Mouse (Mus musculus) CD4-positive, CD25-positive, alpha-beta regulatory T cell, adult 2 months (primary cell): ENCODE data around the gene Dpp7.
A peak's percentile ranks its signal among the peaks of the same experiment; 100 is the strongest.

Experiments used
- DNase-seq: peaks from one replicate; pipeline ENCODE4 v3.0.0-alpha.2; 2012; ENCODE audit warnings: low read depth, low spot score

Gene Dpp7

DNA sequence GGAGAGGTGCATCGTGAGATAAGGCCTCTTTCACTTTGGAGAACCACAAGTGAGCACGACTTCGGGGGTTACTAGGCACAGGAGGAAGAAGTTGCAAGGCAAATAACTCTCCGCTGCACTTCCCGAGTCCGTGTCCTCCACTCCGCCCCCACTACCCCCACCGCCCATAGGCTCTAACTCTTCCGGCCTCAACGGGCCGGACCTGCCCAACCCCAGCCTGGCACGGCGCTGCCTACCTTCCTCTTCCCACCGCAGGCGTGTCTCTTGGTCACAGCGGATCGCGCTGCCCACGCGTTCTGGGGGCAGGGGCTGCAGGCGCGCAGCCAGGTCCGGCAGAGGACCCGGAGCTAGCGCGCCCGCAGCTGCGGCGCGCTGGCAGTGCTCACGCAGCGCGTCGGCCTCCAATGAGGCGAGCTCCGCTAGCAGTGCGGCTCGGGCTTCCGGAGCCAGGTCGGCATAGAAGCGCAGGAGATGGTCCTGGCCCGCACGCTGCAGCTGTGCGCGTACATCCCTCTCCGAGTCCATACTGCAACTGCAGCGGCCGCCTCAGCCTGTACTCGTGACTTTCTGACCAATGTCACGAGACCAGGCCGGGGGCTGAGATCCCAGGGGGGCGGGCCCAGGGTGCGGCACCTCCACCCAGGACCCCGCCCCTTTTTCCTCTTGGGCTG lies 9.1 kb upstream of the Dpp7 start, which contains the start of gene Uap1l1:
Gene Uap1l1, minus strand, starts transcription at position 592 of the 671 bp plus-strand sequence.
- DNase-seq: peak; percentile 75

- no peak for DNase-seq
Measured at GRCm38 (mm10) chr2:25364761-25365090, 8.6 kb upstream of the Dpp7 start.

DNA sequence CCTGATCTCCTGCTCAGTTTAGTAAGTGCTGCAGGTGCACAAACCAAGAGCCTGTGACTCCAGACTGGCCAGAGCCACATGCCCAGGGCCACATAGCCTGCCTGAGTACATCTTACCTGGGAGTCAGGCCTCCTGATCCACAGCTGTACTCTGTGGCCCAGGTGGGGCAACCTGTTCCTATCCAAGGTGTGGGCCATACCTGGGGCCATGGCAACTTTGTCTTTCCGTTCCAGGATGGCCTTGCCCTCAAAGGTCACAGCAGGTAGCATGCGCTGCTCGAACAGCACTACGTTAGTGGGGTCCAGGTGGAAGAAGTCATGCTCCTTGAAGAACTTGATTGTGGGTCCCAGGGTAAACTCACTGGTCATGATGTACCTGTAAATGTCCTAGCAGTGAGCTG lies 8.2 kb upstream of the Dpp7 start:
- DNase-seq: no peak

DNA sequence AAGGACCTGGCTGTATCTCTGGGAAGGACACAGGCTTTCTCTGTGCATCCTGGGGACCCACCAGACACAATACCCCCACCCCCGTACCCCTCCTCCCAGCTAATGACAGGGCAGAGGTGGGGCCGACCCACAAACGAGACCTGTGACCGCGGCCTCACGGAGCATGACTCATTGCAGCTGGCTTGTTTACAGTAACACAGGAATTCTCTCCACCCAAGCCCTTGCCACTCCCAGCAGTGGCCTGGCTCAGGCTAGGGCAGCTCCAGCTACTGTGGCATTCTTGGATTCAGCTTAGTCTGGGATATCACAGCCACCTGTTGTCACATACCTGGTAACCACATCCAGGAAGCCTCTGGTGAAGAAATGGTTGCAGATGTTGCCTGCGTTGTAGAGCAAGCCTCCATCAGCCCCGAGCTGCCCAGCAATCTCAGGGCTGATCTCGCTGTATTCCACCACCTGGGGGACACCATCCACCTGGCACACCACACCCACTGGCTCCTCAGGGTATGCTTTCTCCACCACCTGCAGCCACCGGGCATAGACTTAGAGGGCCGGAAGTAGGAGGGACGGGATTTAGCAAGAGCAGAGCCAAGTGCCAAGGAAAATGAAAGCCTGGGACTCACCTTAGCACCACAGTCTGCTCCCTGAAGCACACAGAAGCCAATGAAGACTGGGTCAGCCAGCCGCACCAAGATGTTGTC lies 7.5 kb upstream of the Dpp7 start:
- DNase-seq: no peak

- no peak for DNase-seq
Measured at GRCm38 (mm10) chr2:25359848-25360247, 3.7 kb upstream of the Dpp7 start.

DNA sequence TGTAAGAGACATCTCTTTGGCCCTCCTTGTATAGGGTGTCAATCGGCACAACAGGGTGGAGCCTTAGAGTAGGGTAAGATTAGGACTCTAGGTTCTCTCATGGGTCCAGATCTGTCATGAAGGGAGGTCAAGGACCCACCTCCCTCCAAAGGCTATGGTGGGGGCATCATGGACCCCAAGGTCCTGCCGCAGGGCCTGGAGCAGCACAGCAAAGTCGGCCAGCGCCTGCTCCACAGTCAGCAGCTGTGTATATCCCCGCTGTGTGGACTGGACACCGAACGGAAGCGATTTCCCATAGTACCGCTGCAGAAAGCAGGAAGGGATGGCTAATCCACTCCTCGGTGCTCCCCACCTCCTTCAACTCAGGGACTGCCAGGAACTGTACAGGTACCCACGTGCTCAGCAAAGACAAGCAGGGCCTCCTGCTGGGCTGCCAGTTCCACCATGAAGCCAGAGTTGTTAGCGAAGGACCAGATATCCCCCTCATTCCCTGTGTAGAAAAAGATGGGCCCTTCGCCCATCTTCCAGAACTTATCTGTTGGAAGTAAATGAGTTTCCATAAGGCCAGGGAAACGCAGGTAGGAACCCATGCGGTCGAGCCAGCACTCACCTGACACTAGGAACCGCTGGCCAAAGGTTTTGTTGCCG lies 616 bp downstream of the Dpp7 start:
- no peak for DNase-seq

DNA sequence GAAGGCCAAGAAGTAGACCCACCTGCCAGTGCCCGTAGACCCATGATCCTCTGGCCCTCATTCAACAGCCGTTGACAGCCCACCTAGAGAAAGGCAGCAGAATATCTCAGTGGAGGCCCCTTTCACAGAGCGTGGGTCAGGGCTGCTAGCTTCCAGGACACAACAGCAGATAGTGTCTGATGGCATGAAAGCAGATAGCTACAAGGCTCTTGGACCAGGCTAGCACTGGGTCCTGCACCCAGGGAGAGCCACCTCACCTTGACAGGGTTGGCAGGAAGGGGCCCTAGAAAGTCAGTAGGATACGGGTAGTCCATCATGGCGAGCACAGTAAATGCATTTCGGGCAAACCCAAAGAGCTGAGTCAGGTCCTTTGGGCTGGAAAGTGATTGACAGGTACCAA lies 1.9 kb downstream of the Dpp7 start:
- DNase-seq: no peak

DNA sequence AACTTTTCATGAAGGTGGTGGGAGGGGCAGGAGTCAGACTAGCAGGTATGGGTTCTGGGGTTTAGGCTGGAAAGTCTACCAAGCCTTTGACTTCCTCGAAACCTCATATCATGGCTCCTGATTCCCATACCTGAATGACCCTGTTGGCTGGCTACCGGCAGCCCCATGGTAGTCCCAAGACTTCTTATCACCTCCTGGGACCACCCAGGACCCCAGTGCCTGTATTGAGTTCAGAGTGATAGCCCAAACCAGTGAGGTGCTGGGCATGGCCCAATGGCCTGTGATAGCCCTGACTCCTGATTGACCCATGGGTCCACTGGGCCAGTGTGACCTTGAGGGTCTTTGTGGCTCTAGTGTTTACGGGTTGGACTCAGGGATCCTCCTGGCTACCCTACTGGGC lies 5.5 kb downstream of the Dpp7 start:
- no peak for DNase-seq

DNA sequence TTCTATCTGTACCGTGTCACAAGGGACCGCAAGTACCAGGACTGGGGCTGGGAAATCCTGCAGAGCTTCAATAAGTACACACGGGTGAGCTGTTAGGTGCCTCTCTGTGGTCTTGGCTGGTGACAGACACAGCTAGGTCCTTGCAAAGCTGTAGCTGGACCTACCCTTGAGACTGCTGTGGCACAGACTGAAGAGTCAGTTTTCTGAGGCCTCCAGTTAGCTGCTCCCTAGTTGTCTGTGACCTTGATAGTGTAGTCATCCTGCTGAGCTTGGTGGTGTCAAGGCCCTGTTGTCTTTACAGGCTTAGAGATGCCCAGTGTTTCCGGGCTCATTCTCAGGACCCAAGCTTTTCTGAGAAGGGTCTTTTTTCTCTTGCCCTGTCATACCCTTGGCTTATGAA lies 6.7 kb downstream of the Dpp7 start:
- DNase-seq: no peak

DNA sequence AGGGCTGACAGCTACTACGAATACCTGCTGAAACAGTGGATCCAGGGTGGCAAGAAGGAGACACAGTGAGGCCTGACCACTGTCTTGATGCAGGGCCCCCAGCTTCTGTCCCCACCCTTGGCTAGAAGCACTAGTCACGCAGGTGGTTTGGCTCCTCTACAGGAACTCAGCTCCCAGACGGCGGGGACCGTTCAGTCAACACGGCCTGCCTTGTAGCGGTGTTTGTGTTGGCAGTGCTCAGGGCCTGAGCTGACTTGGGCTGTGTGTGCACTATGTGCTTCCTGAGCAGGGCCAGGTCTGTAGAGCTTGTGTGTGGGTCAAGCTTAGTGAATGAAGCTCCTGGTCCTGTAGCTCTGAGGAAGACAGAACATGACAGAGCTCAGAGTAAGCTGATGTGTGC lies 8.0 kb downstream of the Dpp7 start:
- DNase-seq: no peak

DNA sequence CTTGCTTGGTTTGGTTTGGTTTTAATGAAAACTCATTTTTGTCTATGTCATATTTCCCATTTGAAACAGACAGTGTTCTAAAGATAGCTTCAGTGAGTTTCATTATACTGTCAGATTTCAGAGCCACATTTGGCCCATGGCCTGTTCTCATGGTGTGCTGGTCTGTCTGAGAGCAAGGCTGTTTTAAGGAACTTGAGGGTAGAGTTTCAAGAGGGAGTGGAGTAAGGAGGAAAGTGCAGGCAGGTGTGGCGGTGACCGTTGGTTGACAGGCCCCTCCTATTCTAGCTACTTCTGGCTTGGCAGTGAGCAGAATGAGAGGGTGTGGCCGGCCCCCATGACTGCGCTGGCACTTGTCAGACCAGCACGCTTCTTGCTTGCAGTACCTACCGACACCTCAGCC lies 17.9 kb downstream of the Dpp7 start:
- no peak for DNase-seq

- DNase-seq: no peak
Measured at GRCm38 (mm10) chr2:25333569-25333968, 22.6 kb downstream of the Dpp7 start.

DNA sequence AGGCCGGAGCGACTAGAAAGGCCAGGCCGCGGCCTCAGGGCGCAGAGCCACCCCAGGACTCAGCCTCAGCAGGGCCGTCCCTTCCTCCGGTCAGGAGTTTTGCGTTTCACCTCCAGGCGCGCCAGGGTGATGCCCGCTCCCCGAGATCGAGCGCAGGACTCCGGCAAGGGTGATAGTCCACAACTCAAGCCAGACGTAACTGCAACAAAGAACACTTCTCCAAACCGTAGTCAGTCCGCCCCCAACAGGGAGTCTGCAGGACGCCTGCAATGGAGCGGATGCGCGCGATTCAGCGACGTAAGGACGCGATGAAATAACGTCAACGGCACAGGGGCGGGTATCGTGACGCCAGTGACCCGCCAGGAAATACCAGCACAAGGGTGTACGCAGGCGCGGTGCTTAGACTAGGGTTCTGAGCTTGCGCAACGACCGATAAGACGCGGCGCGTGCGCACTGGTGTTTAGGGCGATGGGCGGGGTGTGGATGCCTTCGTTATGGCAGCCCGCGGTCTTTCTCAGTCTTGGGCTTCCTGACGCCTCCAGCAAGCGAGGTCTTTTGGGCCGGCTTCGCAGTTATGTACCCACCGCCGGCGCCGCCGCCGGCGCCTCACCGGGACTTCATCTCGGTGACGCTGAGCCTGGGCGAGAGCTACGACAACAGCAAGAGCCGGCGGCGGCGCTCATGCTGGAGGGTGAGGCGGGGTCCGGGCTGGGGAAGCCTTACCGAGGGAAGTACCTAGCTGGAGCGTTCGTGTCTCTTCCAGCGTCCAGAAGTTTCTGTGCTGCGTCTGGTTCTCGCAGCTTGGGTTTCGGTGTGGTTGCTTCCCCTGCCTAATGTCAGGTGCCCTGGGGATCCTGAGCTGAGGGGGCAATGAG lies 23.6 kb downstream of the Dpp7 start, which contains the start of gene Man1b1:
Gene Man1b1, plus strand, starts transcription at position 53 of the 875 bp plus-strand sequence.
- peak; percentile 100 for DNase-seq

- no peak for DNase-seq
Measured at GRCm38 (mm10) chr2:25331470-25331869, 24.7 kb downstream of the Dpp7 start.

DNA sequence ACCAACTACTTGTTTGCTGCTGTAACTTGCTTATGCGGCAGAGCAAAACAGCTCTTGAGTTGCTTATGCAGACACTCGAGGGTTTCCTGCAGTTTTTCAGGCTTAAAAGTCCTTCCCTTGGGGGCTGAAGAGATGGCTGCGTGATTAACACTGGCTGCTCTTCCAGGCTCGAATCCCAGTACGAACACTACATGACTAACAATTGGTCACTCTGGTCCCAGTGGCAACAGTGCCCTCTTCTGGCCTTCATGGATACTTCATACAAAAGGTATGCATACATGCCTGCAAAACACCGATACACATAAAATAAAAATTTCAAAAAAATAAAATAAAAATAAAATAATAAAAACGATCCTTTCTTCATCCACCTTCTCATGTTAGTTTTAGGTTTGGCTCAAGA lies 27.7 kb downstream of the Dpp7 start:
- DNase-seq: peak; percentile 49

GRCm38 (mm10) chr2:25326036-25326435 lies 30.1 kb downstream of the Dpp7 start:
- DNase-seq: no peak

DNA sequence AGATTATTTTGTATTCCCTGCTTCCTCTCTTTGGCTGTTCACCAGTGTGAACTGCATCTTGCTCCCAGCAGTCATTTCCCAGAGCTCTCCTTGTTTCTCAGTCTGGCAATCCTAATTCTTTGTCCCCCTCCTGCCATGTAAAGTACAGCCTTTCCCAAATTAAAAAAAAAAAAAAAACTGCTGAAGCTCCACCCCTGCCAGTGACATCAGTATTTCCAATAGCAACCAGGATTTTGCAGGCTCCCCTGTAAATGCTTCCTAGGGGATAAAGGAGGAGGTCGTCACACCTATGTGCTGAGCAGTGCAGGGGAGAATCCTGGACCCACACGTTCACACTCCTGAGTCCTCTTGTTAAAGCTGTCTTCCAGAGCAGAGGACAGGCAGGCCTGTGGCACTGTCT lies 36.1 kb downstream of the Dpp7 start:
- DNase-seq: no peak

DNA sequence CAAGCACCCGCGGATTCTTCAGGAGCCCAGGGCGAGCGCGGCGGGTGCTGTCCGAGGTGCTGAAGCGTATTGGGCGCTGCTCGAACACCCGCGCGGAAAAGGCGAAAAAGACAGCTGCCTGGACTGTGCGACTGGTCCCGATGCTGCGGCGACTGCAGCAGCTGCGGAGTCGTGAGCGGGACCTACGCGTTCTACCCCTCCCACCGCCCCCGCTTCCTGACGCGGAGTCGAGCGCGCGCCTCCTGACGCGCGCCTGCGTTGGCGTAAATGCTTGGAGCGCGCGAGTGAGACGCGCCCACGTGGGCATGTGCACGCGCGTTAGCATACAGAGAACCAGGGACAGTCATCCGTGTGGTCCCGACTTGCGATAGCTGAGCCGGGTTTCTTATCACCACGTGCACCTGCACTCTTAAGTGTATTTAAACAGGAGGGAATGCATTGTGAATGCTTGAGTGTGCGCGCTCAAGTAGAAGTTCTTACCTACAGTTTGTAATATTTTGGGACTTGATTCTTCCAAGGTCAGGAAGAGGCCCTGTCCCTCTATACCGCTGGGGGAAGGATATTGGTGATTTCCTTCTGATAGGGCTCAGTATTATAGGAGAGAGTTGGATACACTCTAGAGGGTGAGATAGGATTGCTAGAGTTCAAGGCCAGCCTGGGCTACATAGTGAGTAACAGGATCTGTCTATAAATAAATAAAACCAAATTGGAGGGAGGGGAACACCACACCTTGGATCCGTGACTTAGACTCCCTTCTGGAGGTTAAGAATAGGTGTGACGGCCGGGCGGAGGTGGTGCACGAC lies 37.0 kb downstream of the Dpp7 start, which contains the start of gene Grin1:
Gene Grin1, minus strand, starts transcription at position 217 of the 803 bp plus-strand sequence.
- peak; percentile 77 for DNase-seq

DNA sequence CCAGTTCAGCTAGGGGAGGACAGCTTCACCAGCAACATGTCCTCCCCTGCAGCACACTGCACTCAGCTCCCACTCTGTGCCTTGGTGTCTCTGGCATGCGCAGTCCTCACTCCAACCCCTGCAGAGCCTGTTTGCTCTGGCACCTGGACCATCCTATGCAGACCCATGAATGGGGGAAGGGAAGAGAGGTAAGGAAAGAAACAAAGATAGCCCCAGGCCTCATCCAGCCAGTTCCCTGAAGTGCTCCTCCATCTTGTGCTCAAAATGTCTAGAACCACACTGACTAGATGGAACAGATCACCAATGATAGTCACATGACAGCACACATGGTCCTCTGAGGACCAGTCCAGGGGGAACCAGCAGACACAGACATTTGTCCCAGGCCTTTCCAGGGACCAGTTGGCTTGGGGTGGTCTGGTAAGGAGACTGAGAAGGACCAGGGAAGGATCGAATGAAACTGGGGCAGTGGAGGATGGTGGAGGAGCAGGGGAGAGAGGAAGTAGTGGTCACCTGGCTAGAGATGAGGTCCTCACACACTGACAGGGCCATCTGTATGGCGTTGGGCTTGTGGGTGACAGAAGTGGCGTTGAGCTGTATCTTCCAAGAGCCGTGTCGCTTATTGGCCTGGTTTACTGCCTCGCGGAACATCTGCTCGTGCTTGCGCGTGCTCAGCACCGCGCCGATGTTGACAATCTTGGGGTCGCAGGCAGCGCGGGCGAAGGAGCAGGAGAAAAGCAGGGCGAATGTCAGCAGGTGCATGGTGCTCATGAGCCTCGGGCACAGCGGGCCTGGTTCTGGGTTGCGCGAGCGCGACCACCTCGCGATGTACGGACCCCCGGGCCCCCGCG lies 37.8 kb downstream of the Dpp7 start:
- DNase-seq: no peak

GRCm38 (mm10) chr2:25311491-25311891 lies 44.7 kb downstream of the Dpp7 start:
- no peak for DNase-seq
